ENCODE assay signal across 16 mouse cellular contexts in genomic region chr5:112895674-112896654, GRCm38 (mm10). TPM values are rescaled to one million over a fixed set of nuclear protein-coding genes. Genes with fewer than 3 reads are reported as not detected.
DNase-seq lines count a peak whose midpoint lies in the region.
"Had no signal": no experiment of that assay in that cellular context is flagged by ENCODE, and none has a peak within 500 bp of the region (broad histone marks: within the 10 kb centered on the region; RNA-seq: fewer than 3 reads in every experiment).

Myo18b (minus strand) TSS chr5:112896362.

- peak within 1 kb of the TSS; percentile 94 for H3K27ac ChIP-seq in heart, embryonic 10.5 days
- H3K27ac ChIP-seq: kidney, embryonic 15.5 days; limb, embryonic 12.5 days; midbrain, embryonic 13.5 days had no signal

- 34% methylated on average over 17 of the region's 17 CpGs for WGBS in heart, embryonic 10.5 days

- peak within 1 kb of the TSS; percentile 60 for H3K4me3 ChIP-seq in heart, embryonic 10.5 days
- H3K4me3 ChIP-seq: kidney, embryonic 15.5 days; limb, embryonic 12.5 days; midbrain, embryonic 13.5 days had no signal

- H3K27me3 ChIP-seq in heart, embryonic 10.5 days (ENCODE audit: insufficient read depth, poor library complexity, severe bottlenecking): no peaks in the 10 kb centered on the region
- H3K27me3 ChIP-seq: kidney, embryonic 15.5 days; limb, embryonic 12.5 days; midbrain, embryonic 13.5 days had no signal

- intact Hi-C loops in heart, postnatal 36 days (cut with DNase I): no loop called here

- peak; percentile 2 for DNase-seq in layer of hippocampus, adult 11-12 months (ENCODE audit: low spot score)
- DNase-seq in layer of hippocampus, adult 8-10 months (ENCODE audit: low spot score in 2 of 2): no peak
- peak; percentile 80 to 85 for DNase-seq in gastrocnemius, adult 8-10 months (ENCODE audit: low spot score in 2 of 2)
- peak; percentile 94 for DNase-seq in heart, embryonic 10.5 days (ENCODE audit: low spot score)
- peak; percentile 57 to 67 for DNase-seq in heart, postnatal 36 days
- no peak for DNase-seq in urinary bladder, postnatal 25 days (ENCODE audit: low spot score)
- DNase-seq in urinary bladder, postnatal 36 days (ENCODE audit: low spot score in 2 of 2): no peak
- DNase-seq in kidney, adult 9 months: no peak
- DNase-seq: adrenal gland, postnatal 14 days; B cell, adult 2 months; cerebellum, postnatal 25 days; right cerebral cortex, postnatal 4 days; thymus, adult 18-20 months had no signal

- peaks cover 27% of the 10 kb centered on the region; the same call in 1 of the 2 replicates for H3K4me1 ChIP-seq in heart, embryonic 10.5 days
- H3K4me1 ChIP-seq: kidney, embryonic 15.5 days; limb, embryonic 12.5 days; midbrain, embryonic 13.5 days had no signal

- H3K9me3 ChIP-seq in heart, embryonic 10.5 days: no peaks in the 10 kb centered on the region
- H3K9me3 ChIP-seq: limb, embryonic 12.5 days; midbrain, embryonic 13.5 days had no signal

- H3K36me3 ChIP-seq in heart, embryonic 10.5 days: peaks cover 14% of the 10 kb centered on the region
- H3K36me3 ChIP-seq: kidney, embryonic 15.5 days; limb, embryonic 12.5 days; midbrain, embryonic 13.5 days had no signal

RNA-seq across cellular contexts. Expression of gene Myo18b, which starts in this region (rescaled TPM):
- 1 to 10 TPM; 1.5 to 2.1 (median 1.8) TPM for total RNA-seq in layer of hippocampus, adult 8-10 months (2022)
- 100 to 1,000 TPM; 340 to 389 (median 350) TPM for total RNA-seq in gastrocnemius, adult 8-10 months (2022)
- 17.0 and 28.0 TPM in 2 replicates for polyA plus RNA-seq in heart, embryonic 10.5 days (2016; fragmentation: Nextera tagmentation; extraction: Ambion mirVana)
- total RNA-seq in heart, postnatal 36 days (2021): 100 to 1,000 TPM; 242 to 244 TPM

Comparison
In these comparisons a context has a peak if more than half of its experiments do, and no peak if none do; other contexts are left out.
1. RNA of gene Myo18b (total RNA-seq): 340 to 389 TPM in gastrocnemius, adult 8-10 months and 242 to 244 TPM in heart, postnatal 36 days; 1.5 to 2.1 TPM in layer of hippocampus, adult 8-10 months; every median in the first group is over 10 times any median in the second.
2. DNase-seq: peak in layer of hippocampus, adult 11-12 months (single experiment), gastrocnemius, adult 8-10 months (2 of 2), heart, embryonic 10.5 days (single experiment) and heart, postnatal 36 days (2 of 2); none in layer of hippocampus, adult 8-10 months (0 of 2), urinary bladder, postnatal 25 days (single experiment), urinary bladder, postnatal 36 days (0 of 2) and kidney, adult 9 months (single experiment).